Mouse (Mus musculus): ENCODE results near the gene Cabp7.

DNA sequence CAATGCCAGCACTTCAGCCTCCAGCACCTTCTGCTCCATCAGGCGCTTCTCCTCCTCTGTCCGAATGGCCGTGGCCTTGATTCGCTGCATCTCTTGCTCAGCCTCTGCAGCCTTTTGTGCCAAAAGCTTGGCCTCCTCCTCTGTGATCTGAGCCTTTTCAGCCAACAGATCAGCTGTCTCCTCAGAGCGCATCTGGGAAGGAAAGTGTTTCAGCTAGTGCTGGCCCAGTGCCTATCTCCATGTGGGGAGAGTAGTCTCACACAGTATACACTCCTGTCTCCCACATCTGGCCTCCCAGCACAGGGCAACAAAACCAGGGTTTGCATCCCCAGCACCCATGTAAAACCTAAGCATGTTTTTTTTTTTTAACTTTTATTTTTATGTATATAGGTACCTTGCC, 43.1 kb upstream of the Cabp7 start:
- TF ChIP-seq CTCF (IDR thresholded peaks at IDR 0.05; ENCODE audit: borderline replicate concordance, insufficient read depth, low read length) (no peak), POLR2A (IDR thresholded peaks at IDR 0.05; ENCODE audit: low read depth, low read length) (no peak)

Measured in embryonic fibroblast, embryonic 13.5 days (primary cell).